Mouse (Mus musculus) limb, embryonic 11.5 days (tissue): ENCODE data around the gene Slc16a11. TPM values are rescaled to one million over a fixed set of nuclear protein-coding genes. Genes with fewer than 3 reads are reported as not detected.
A peak's percentile ranks its signal among the peaks of the same experiment; 100 is the strongest.

Experiments used
- ATAC-seq: fragments of 200-750 bp; cut with Nextera tagmentation; 2 replicates; pipeline ENCODE4 v1.8.0; 2017; ENCODE audit warnings: low read depth; ENCODE audit not compliant: insufficient number of reproducible peaks, low FRiP score, low TSS enrichment
- DNase-seq: peaks from one replicate; pipeline ENCODE4 v3.0.0-alpha.2; 2015; ENCODE audit warnings: low spot score
- H3K27ac ChIP-seq: fragments of 300-500 bp; sonication (generic); replicated peaks from 2 replicates; pipeline ENCODE4 v1.5.1; 2014; ENCODE audit warnings: low read depth, mild to moderate bottlenecking, low read length
- H3K27me3 ChIP-seq: fragments of 300-500 bp; sonication (generic); 2 replicates; pipeline ENCODE4 v1.6.1; 2014; ENCODE audit warnings: mild to moderate bottlenecking, low read length, mixed read lengths; ENCODE audit not compliant: control insufficient read depth, insufficient read depth
- H3K36me3 ChIP-seq: fragments of 300-500 bp; sonication (generic); 2 replicates; pipeline ENCODE4 v1.6.1; 2014; ENCODE audit warnings: mild to moderate bottlenecking, low read length, moderate library complexity, mixed read lengths; ENCODE audit not compliant: control insufficient read depth, insufficient read depth
- H3K4me1 ChIP-seq: fragments of 300-500 bp; sonication (generic); 2 replicates; pipeline ENCODE4 v1.6.1; 2014; ENCODE audit warnings: low read length, mixed read lengths; ENCODE audit not compliant: control insufficient read depth, insufficient read depth
- H3K4me2 ChIP-seq: fragments of 300-500 bp; sonication (generic); 2 replicates; pipeline ENCODE4 v1.6.1; 2014; ENCODE audit warnings: low read depth, mild to moderate bottlenecking, moderate library complexity; ENCODE audit not compliant: severe bottlenecking
- H3K4me3 ChIP-seq: fragments of 300-500 bp; sonication (generic); 2 replicates; pipeline ENCODE4 v1.5.1; 2014; ENCODE audit warnings: low read depth, low read length
- H3K9ac ChIP-seq: fragments of 300-500 bp; sonication (generic); 2 replicates; pipeline ENCODE4 v1.6.1; 2014; ENCODE audit warnings: mild to moderate bottlenecking, low read length
- H3K9me3 ChIP-seq: fragments of 300-500 bp; sonication (generic); 2 replicates; pipeline ENCODE4 v1.6.1; 2016; ENCODE audit warnings: low read length; ENCODE audit not compliant: control insufficient read depth
- WGBS: fragments of 180-500 bp; shearing (Covaris S2); extraction: QIAGEN DNeasy Blood & Tissue Kit; methylation state at CpG from one replicate; pipeline ENCODE4 v1.1.7; 2014; 5-methylcytosine and 5-hydroxymethylcytosine counted together
- microRNA counts: library from miRNA; unstranded; fragments of <30 nt; microRNA quantifications from one replicate; lab custom pipeline; 2016
- microRNA-seq: library from miRNA; unstranded; fragments of <30 nt; microRNA quantifications from one replicate; pipeline ENCODE4, GENCODE M21; 2016
- polyA plus RNA-seq: library from polyadenylated mRNA; unstranded; fragments of >200 nt; fragmentation: Nextera tagmentation; extraction: Ambion mirVana; gene quantifications from 2 replicates; pipeline ENCODE4 v1.2.1, GENCODE M21; 2014

The Slc16a11 gene
- polyA plus RNA-seq, 1 experiment from 2014 or later = 0.67 TPM

DNA sequence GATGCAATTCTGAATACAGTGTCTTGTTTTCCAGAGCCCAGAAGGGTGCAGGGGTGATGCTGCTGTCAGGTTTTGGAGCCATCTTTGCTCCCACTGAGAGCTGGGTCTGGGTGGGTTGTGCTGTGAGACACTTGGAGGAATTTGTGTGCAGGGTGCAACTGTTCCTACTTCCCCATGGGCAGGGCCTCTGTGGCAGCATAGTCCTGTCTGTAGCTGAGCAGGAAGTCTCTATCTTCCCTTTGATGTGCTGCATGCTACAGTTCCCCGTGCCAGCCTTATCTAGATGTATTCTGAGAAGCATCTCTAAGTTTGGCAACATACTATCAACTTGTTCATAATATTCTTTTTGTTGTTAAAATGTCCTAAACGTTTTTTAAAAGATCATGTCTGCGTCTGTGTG, 52.7 kb downstream of the Slc16a11 start:
- Histone ChIP-seq H3K36me3 (no peaks in the 10 kb centered on the region), H3K4me1 (no peaks in the 10 kb centered on the region), H3K4me2 (no peak overlapping the region), H3K9ac (no peak overlapping the region), H3K27ac (no peak overlapping the region), H3K27me3 (no peaks in the 10 kb centered on the region), H3K4me3 (no peak overlapping the region), H3K9me3 (no peaks in the 10 kb centered on the region)
- DNase-seq = no peak
- WGBS = 60% methylated on average over 3 of the region's 3 CpGs
- no peak for ATAC-seq

DNA sequence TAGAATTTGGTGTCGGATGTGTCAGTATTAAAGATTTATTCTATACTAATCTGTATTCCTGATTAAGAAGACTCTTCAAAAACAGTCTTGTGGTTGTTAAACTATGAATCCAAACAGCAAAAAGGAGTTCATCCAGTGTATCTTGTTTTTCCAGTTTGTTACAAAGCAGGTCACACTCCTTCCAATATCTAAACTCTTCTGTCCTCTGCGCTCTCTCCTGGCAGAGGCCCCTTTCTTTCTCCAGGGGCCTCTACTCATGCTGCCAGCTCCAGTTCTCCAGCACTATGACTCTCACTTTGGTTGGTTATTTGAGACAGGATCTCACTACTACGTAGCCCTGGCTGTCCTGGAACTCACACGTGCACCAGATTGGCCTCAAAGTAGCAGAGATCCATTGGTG, 53.3 kb downstream of the Slc16a11 start:
- Histone ChIP-seq H3K4me1 (no peaks in the 10 kb centered on the region), H3K4me2 (no peak overlapping the region), H3K27ac (no peak overlapping the region), H3K27me3 (no peaks in the 10 kb centered on the region), H3K9me3 (no peaks in the 10 kb centered on the region), H3K9ac (no peak overlapping the region), H3K4me3 (no peak overlapping the region), H3K36me3 (no peaks in the 10 kb centered on the region)
- WGBS = 71% methylated on average over 4 of the region's 4 CpGs
- ATAC-seq (no peak), DNase-seq (no peak)

MicroRNAs within 50 kb of the gene (microRNA counts, 519-probe panel; counts per million panel counts)
- not detected for microRNA mmu-miR-195 (lab: Ali Mortazavi, UCI)
- 2,121 counts per million, percentile 17 among the panel's probes with 10 or more counts for microRNA mmu-miR-497 (lab: Ali Mortazavi, UCI)

Small RNA genes within 50 kb of the gene (microRNA-seq; reads per million reads assigned to microRNA genes)
- gene Mir195a = 680 reads per million, percentile 71 among the genes with 10 or more reads in this experiment
- gene Mir497 = not detected
- gene Mir497b = not detected

Other genes with a start within 250 kb of the Slc16a11 start
- gene Cldn7, start 248.0 kb upstream of the Slc16a11 start, polyA plus RNA-seq = 12.7 and 13.2 TPM in 2 replicates
- 22.8 and 27.6 TPM in 2 replicates for gene Ctdnep1, start 231.6 kb upstream of the Slc16a11 start, polyA plus RNA-seq
- gene Elp5, start 230.2 kb upstream of the Slc16a11 start, polyA plus RNA-seq = 148 and 151 TPM in 2 replicates
- gene Gabarap, start 221.6 kb upstream of the Slc16a11 start, polyA plus RNA-seq = 397 and 432 TPM in 2 replicates
- 56.1 and 64.9 TPM in 2 replicates for gene Phf23, start 217.0 kb upstream of the Slc16a11 start, polyA plus RNA-seq
- gene Dvl2, start 212.2 kb upstream of the Slc16a11 start, polyA plus RNA-seq = 47.3 and 52.0 TPM in 2 replicates
- gene Acadvl, start 197.3 kb upstream of the Slc16a11 start, polyA plus RNA-seq = 52.9 and 53.5 TPM in 2 replicates
- gene Dlg4, start 195.8 kb upstream of the Slc16a11 start, polyA plus RNA-seq = 10.0 and 10.8 TPM in 2 replicates
- gene Asgr1, start 158.7 kb upstream of the Slc16a11 start, polyA plus RNA-seq = 1.0 and 1.6 TPM in 2 replicates
- not detected in 2 replicates for gene Asgr2, start 120.1 kb upstream of the Slc16a11 start, polyA plus RNA-seq
- gene Mgl2, start 82.4 kb upstream of the Slc16a11 start, polyA plus RNA-seq = 0.21 TPM in 1 of 2 replicates, not detected in the other
- not detected in 2 replicates for gene Clec10a, start 56.6 kb upstream of the Slc16a11 start, polyA plus RNA-seq
- gene Slc16a13, start 8.3 kb downstream of the Slc16a11 start, polyA plus RNA-seq = 17.0 and 17.8 TPM in 2 replicates
- 7.3 and 7.5 TPM in 2 replicates for gene Bcl6b, start 17.0 kb downstream of the Slc16a11 start, polyA plus RNA-seq
- gene 0610010K14Rik, start 25.2 kb downstream of the Slc16a11 start, polyA plus RNA-seq = 216 and 218 TPM in 2 replicates
- gene Gm21988, start 27.1 kb downstream of the Slc16a11 start, polyA plus RNA-seq = 8.2 and 10.5 TPM in 2 replicates
- gene Rnasek, start 27.1 kb downstream of the Slc16a11 start, polyA plus RNA-seq = 94.1 and 94.6 TPM in 2 replicates
- 3.3 and 3.6 TPM in 2 replicates for gene Alox12, start 42.6 kb downstream of the Slc16a11 start, polyA plus RNA-seq
- gene Alox12e, start 109.9 kb downstream of the Slc16a11 start, polyA plus RNA-seq = not detected in 2 replicates
- gene Alox15, start 139.3 kb downstream of the Slc16a11 start, polyA plus RNA-seq = 0.20 TPM in 1 of 2 replicates, not detected in the other
- 45.2 and 50.8 TPM in 2 replicates for gene Pelp1, start 197.3 kb downstream of the Slc16a11 start, polyA plus RNA-seq
- gene Arrb2, start 219.9 kb downstream of the Slc16a11 start, polyA plus RNA-seq = 21.9 and 30.3 TPM in 2 replicates
- gene Med11, start 239.2 kb downstream of the Slc16a11 start, polyA plus RNA-seq = 46.5 and 50.1 TPM in 2 replicates
- gene Zmynd15, start 246.7 kb downstream of the Slc16a11 start, polyA plus RNA-seq = 0.15 and 0.41 TPM in 2 replicates
- 1.0 and 1.4 TPM in 2 replicates for gene Cxcl16, start 247.2 kb downstream of the Slc16a11 start, polyA plus RNA-seq